Mouse (Mus musculus): ENCODE measurements around the gene Mchr1. TPM values are rescaled to one million over a fixed set of nuclear protein-coding genes. Genes with fewer than 3 reads are reported as not detected.

The Mchr1 gene
- polyA plus RNA-seq, 1 experiment from 2014 or later, result 0.36 TPM

- WGBS, result 83% methylated on average over 7 of the region's 7 CpGs
- peaks cover 27% of the 10 kb centered on the region for H3K4me1 ChIP-seq
- no peak overlapping the region for H3K4me2 ChIP-seq
- H3K9me3 ChIP-seq, result no peaks in the 10 kb centered on the region
- no peak overlapping the region for H3K9ac ChIP-seq
- no peak overlapping the region for H3K27ac ChIP-seq
- H3K27me3 ChIP-seq, result peaks cover 13% of the 10 kb centered on the region
- no peaks in the 10 kb centered on the region for H3K36me3 ChIP-seq (replicated peaks)
- no peak overlapping the region for H3K4me3 ChIP-seq (replicated peaks)
- ATAC-seq (ENCODE audit: low FRiP score), result no peak
Observed at GRCm38 (mm10) chr15:81231325-81231724, 4.0 kb upstream of the Mchr1 start.

- Histone ChIP-seq H3K4me1 (peaks cover 22% of the 10 kb centered on the region), H3K27ac (no peak overlapping the region), H3K4me3 (replicated peaks) (peak overlapping the region; percentile 48), H3K9ac (peak overlapping the region; percentile 62; the same call in 1 of the 2 replicates), H3K4me2 (peak overlapping the region; percentile 85), H3K36me3 (replicated peaks) (no peaks in the 10 kb centered on the region), H3K27me3 (peaks cover 31% of the 10 kb centered on the region), H3K9me3 (no peaks in the 10 kb centered on the region)
- 5% methylated on average over 8 of the region's 8 CpGs for WGBS
- ATAC-seq (ENCODE audit: low FRiP score), result no peak
Observed at GRCm38 (mm10) chr15:81236062-81236461, 763 bp downstream of the Mchr1 start.

DNA sequence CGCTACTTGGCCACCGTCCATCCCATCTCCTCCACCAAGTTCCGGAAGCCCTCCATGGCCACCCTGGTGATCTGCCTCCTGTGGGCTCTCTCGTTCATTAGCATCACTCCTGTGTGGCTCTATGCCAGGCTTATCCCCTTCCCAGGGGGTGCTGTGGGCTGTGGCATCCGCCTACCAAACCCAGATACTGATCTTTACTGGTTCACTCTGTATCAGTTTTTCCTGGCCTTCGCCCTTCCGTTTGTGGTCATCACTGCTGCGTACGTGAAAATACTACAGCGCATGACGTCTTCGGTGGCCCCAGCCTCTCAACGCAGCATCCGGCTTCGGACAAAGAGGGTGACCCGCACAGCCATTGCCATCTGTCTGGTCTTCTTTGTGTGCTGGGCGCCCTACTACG, 2.2 kb downstream of the Mchr1 start:
- Histone ChIP-seq H3K9ac (no peak overlapping the region), H3K36me3 (replicated peaks) (no peaks in the 10 kb centered on the region), H3K27ac (no peak overlapping the region), H3K4me1 (peaks cover 22% of the 10 kb centered on the region), H3K4me3 (replicated peaks) (no peak overlapping the region), H3K4me2 (no peak overlapping the region), H3K9me3 (no peaks in the 10 kb centered on the region), H3K27me3 (peaks cover 31% of the 10 kb centered on the region)
- no peak for ATAC-seq (ENCODE audit: low FRiP score)
- 94% methylated on average over 18 of the region's 18 CpGs for WGBS

- no peaks in the 10 kb centered on the region for H3K36me3 ChIP-seq (replicated peaks)
- WGBS, result 24% methylated on average over 7 of the region's 7 CpGs
- no peak overlapping the region for H3K4me3 ChIP-seq (replicated peaks)
- H3K4me2 ChIP-seq, result no peak overlapping the region
- no peak for ATAC-seq (ENCODE audit: low FRiP score)
- H3K9ac ChIP-seq, result no peak overlapping the region
- peaks cover 22% of the 10 kb centered on the region for H3K4me1 ChIP-seq
- no peak overlapping the region for H3K27ac ChIP-seq
- peaks cover 31% of the 10 kb centered on the region for H3K27me3 ChIP-seq
- no peaks in the 10 kb centered on the region for H3K9me3 ChIP-seq
Observed at GRCm38 (mm10) chr15:81239261-81239660, 4.0 kb downstream of the Mchr1 start.

GRCm38 (mm10) chr15:81239794-81240343, 4.6 kb downstream of the Mchr1 start:
- no peaks in the 10 kb centered on the region for H3K36me3 ChIP-seq (replicated peaks)
- no peak overlapping the region for H3K4me3 ChIP-seq (replicated peaks)
- H3K9me3 ChIP-seq, result no peaks in the 10 kb centered on the region
- H3K9ac ChIP-seq, result no peak overlapping the region
- ATAC-seq (ENCODE audit: low FRiP score), result no peak
- H3K4me1 ChIP-seq, result peaks cover 17% of the 10 kb centered on the region
- H3K4me2 ChIP-seq, result no peak overlapping the region
- WGBS, result 75% methylated on average over 13 of the region's 13 CpGs
- peaks cover 27% of the 10 kb centered on the region for H3K27me3 ChIP-seq
- H3K27ac ChIP-seq, result no peak overlapping the region

DNA sequence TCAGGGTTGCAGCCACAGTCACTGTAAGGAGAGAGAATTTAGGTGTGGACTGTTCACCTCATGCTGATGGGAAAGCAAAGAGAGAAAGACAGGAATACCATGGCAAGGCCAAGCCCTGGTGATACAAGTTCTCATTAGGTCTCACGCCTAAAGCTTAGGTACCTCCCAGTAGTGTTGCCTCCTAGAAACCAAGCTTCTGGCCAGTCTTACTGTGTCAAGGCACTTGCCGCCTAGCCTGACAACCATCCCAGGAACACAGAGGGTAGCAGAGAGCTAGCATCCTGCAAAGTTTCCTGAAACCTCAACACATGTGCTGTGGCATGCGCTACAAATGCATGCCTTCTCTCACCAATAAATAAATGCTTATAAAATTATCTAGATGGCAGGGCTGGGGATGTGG, 11.6 kb downstream of the Mchr1 start:
- ATAC-seq (ENCODE audit: low FRiP score), result no peak

GRCm38 (mm10) chr15:81247583-81248340, 12.5 kb downstream of the Mchr1 start:
- Histone ChIP-seq H3K27me3 (no peaks in the 10 kb centered on the region), H3K36me3 (replicated peaks) (no peaks in the 10 kb centered on the region), H3K4me3 (replicated peaks) (no peak overlapping the region), H3K4me1 (no peaks in the 10 kb centered on the region), H3K9me3 (peaks cover 6% of the 10 kb centered on the region), H3K27ac (no peak overlapping the region), H3K4me2 (no peak overlapping the region), H3K9ac (no peak overlapping the region)
- no peak for ATAC-seq (ENCODE audit: low FRiP score)
- 69% methylated on average over 13 of the region's 13 CpGs for WGBS

More for the DNA sequence above, 11.6 kb downstream of the Mchr1 start:
- no peaks in the 10 kb centered on the region for H3K36me3 ChIP-seq (replicated peaks)
- no peak overlapping the region for H3K9ac ChIP-seq
- H3K4me2 ChIP-seq, result no peak overlapping the region
- H3K4me1 ChIP-seq, result no peaks in the 10 kb centered on the region
- no peak overlapping the region for H3K27ac ChIP-seq
- WGBS, result 94% methylated on average over 3 of the region's 3 CpGs
- H3K9me3 ChIP-seq, result peaks cover 6% of the 10 kb centered on the region
- H3K4me3 ChIP-seq (replicated peaks), result no peak overlapping the region
- H3K27me3 ChIP-seq, result no peaks in the 10 kb centered on the region

- no peak overlapping the region for H3K4me2 ChIP-seq
- H3K4me3 ChIP-seq (replicated peaks), result no peak overlapping the region
- no peaks in the 10 kb centered on the region for H3K4me1 ChIP-seq
- H3K9ac ChIP-seq, result no peak overlapping the region
- H3K27me3 ChIP-seq, result no peaks in the 10 kb centered on the region
- WGBS, result 89% methylated on average over 4 of the region's 4 CpGs
- ATAC-seq (ENCODE audit: low FRiP score), result no peak
- no peaks in the 10 kb centered on the region for H3K36me3 ChIP-seq (replicated peaks)
- H3K27ac ChIP-seq, result no peak overlapping the region
- H3K9me3 ChIP-seq, result peaks cover 6% of the 10 kb centered on the region
Observed at GRCm38 (mm10) chr15:81248341-81248679, 13.0 kb downstream of the Mchr1 start.

- ATAC-seq (ENCODE audit: low FRiP score), result no peak
- Histone ChIP-seq H3K27me3 (no peaks in the 10 kb centered on the region), H3K27ac (no peak overlapping the region), H3K4me2 (no peak overlapping the region), H3K4me1 (peaks cover under 1% of the 10 kb centered on the region; the same call in 1 of the 2 replicates), H3K9me3 (peaks cover 6% of the 10 kb centered on the region), H3K9ac (no peak overlapping the region), H3K36me3 (replicated peaks) (no peaks in the 10 kb centered on the region), H3K4me3 (replicated peaks) (no peak overlapping the region)
- 86% methylated on average over 4 of the region's 4 CpGs for WGBS
Observed at GRCm38 (mm10) chr15:81248951-81249579, 13.8 kb downstream of the Mchr1 start.

- Histone ChIP-seq H3K9me3 (peaks cover 6% of the 10 kb centered on the region), H3K36me3 (replicated peaks) (no peaks in the 10 kb centered on the region), H3K4me1 (peaks cover 15% of the 10 kb centered on the region; the same call in 1 of the 2 replicates), H3K4me2 (no peak overlapping the region), H3K27ac (no peak overlapping the region), H3K9ac (no peak overlapping the region), H3K27me3 (no peaks in the 10 kb centered on the region), H3K4me3 (replicated peaks) (no peak overlapping the region)
- 59% methylated on average over 4 of the region's 4 CpGs for WGBS
- no peak for ATAC-seq (ENCODE audit: low FRiP score)
Observed at GRCm38 (mm10) chr15:81252626-81253174, 17.4 kb downstream of the Mchr1 start.

GRCm38 (mm10) chr15:81253585-81253984, 18.3 kb downstream of the Mchr1 start:
- Histone ChIP-seq H3K9ac (no peak overlapping the region), H3K27ac (no peak overlapping the region), H3K9me3 (peaks cover 6% of the 10 kb centered on the region), H3K36me3 (replicated peaks) (no peaks in the 10 kb centered on the region), H3K4me2 (no peak overlapping the region), H3K27me3 (no peaks in the 10 kb centered on the region), H3K4me1 (peaks cover 21% of the 10 kb centered on the region), H3K4me3 (replicated peaks) (no peak overlapping the region)
- no peak for ATAC-seq (ENCODE audit: low FRiP score)
- WGBS, result 62% methylated on average over 2 of the region's 2 CpGs

- Histone ChIP-seq H3K9ac (no peak overlapping the region), H3K9me3 (peaks cover 6% of the 10 kb centered on the region), H3K4me2 (no peak overlapping the region), H3K4me1 (peaks cover 22% of the 10 kb centered on the region), H3K27ac (no peak overlapping the region), H3K27me3 (no peaks in the 10 kb centered on the region), H3K36me3 (replicated peaks) (no peaks in the 10 kb centered on the region), H3K4me3 (replicated peaks) (no peak overlapping the region)
- 55% methylated on average over 8 of the region's 8 CpGs for WGBS
- no peak for ATAC-seq (ENCODE audit: low FRiP score)
Observed at GRCm38 (mm10) chr15:81254113-81254640, 18.9 kb downstream of the Mchr1 start.

Measured in forebrain, embryonic 12.5 days (tissue).